Mouse (Mus musculus) thymus, adult 2 months (tissue): ENCODE results near the gene Max. TPM values are rescaled to one million over a fixed set of nuclear protein-coding genes. Genes with fewer than 3 reads are reported as not detected.

ENCODE experiments used
- DNase-seq: peaks from one replicate; pipeline ENCODE4 v3.0.0; 2021
- H3K27ac ChIP-seq: fragments of 200-500 bp; 2 replicates; pipeline ENCODE4 v1.5.1; 2012; ENCODE audit warnings: low read length, control low read depth; ENCODE audit not compliant: control insufficient read depth, insufficient read depth
- H3K27me3 ChIP-seq: fragments of 200-500 bp; 2 replicates; pipeline ENCODE4 v1.6.1; 2012; ENCODE audit warnings: mild to moderate bottlenecking, low read length, moderate library complexity, mixed read lengths; ENCODE audit not compliant: control insufficient read depth, insufficient read depth
- H3K36me3 ChIP-seq: fragments of 200-500 bp; 2 replicates; pipeline ENCODE4 v1.6.1; 2012; ENCODE audit warnings: mild to moderate bottlenecking, low read length, moderate library complexity; ENCODE audit not compliant: control insufficient read depth, insufficient read depth
- H3K4me1 ChIP-seq: fragments of 200-500 bp; replicated peaks from 2 replicates; pipeline ENCODE4 v1.6.1; 2012; ENCODE audit warnings: low read length; ENCODE audit not compliant: control insufficient read depth, insufficient read depth
- H3K4me3 ChIP-seq: fragments of 200-500 bp; 2 replicates; pipeline ENCODE4 v1.5.1; 2012; ENCODE audit warnings: mild to moderate bottlenecking, low read length, control low read depth, moderate library complexity; ENCODE audit not compliant: control insufficient read depth, insufficient read depth
- CTCF ChIP-seq: fragments of 200-500 bp; IDR thresholded peaks from 2 replicates; pipeline ENCODE4 v1.5.1; 2012; ENCODE audit warnings: mild to moderate bottlenecking, control low read depth, low read length, moderate library complexity, borderline replicate concordance; ENCODE audit not compliant: control insufficient read depth, poor library complexity, insufficient read depth; ENCODE audit errors: extremely low read depth
- POLR2A ChIP-seq: fragments of 200-500 bp; IDR thresholded peaks from 2 replicates; pipeline ENCODE4 v1.6.1; 2012; ENCODE audit warnings: mild to moderate bottlenecking, low read length, control low read depth, moderate library complexity; ENCODE audit not compliant: control insufficient read depth, poor library complexity, insufficient read depth; ENCODE audit errors: extremely low read depth
- WGBS: fragments of 180-500 bp; shearing (Covaris S2); methylation state at CpG from one replicate; pipeline ENCODE4 v1.1.7; 2018; 5-methylcytosine and 5-hydroxymethylcytosine counted together
- polyA plus RNA-seq: library from polyadenylated mRNA; depleted of rRNA; stranded (reverse); fragments of >200 nt; gene quantifications from 2 replicates; pipeline ENCODE4 v1.2.3, GENCODE M21; 2012

Max gene
- polyA plus RNA-seq, 1 experiment: 56.1 TPM

- 94% methylated on average over 10 of the region's 10 CpGs for WGBS
- Histone ChIP-seq H3K4me3 (no peak overlapping the region), H3K4me1 (no peaks in the 10 kb centered on the region), H3K27me3 (no peaks in the 10 kb centered on the region), H3K36me3 (no peaks in the 10 kb centered on the region; the same call in 1 of the 2 replicates), H3K27ac (no peak overlapping the region)
- DNase-seq: no peak
- no peak for TF ChIP-seq CTCF
- no peak for TF ChIP-seq POLR2A
These were observed 62.6 kb downstream of the Max start for GRCm38 (mm10) chr12:76899261-76899975.

- Histone ChIP-seq H3K27me3 (no peaks in the 10 kb centered on the region), H3K36me3 (no peaks in the 10 kb centered on the region; the same call in 1 of the 2 replicates)
- no peak for TF ChIP-seq CTCF
- no peak for TF ChIP-seq POLR2A
These were observed 63.9 kb downstream of the Max start for GRCm38 (mm10) chr12:76898141-76898540.

GRCm38 (mm10) chr12:76897006-76897405 is 65.0 kb downstream of the Max start:
- H3K4me3 ChIP-seq: no peak overlapping the region
- no peak for DNase-seq
- H3K36me3 ChIP-seq: no peaks in the 10 kb centered on the region; the same call in 1 of the 2 replicates
- no peaks in the 10 kb centered on the region for H3K4me1 ChIP-seq
- WGBS: 98% methylated on average over 10 of the region's 10 CpGs
- no peak overlapping the region for H3K27ac ChIP-seq
- TF ChIP-seq CTCF: no peak
- no peak for TF ChIP-seq POLR2A
- H3K27me3 ChIP-seq: no peaks in the 10 kb centered on the region

More at GRCm38 (mm10) chr12:76898141-76898540, 63.9 kb downstream of the Max start:
- Histone ChIP-seq H3K4me3 (no peak overlapping the region), H3K27ac (no peak overlapping the region), H3K4me1 (no peaks in the 10 kb centered on the region)
- DNase-seq: no peak

- Histone ChIP-seq H3K36me3 (no peaks in the 10 kb centered on the region; the same call in 1 of the 2 replicates), H3K4me1 (no peaks in the 10 kb centered on the region), H3K4me3 (no peak overlapping the region), H3K27me3 (no peaks in the 10 kb centered on the region), H3K27ac (no peak overlapping the region)
- 98% methylated on average over 4 of the region's 4 CpGs for WGBS
- TF ChIP-seq CTCF (no peak), POLR2A (no peak)
- no peak for DNase-seq
These were observed 65.4 kb downstream of the Max start for GRCm38 (mm10) chr12:76896566-76896965.

GRCm38 (mm10) chr12:76895777-76896176 is 66.2 kb downstream of the Max start:
- H3K4me3 ChIP-seq: no peak overlapping the region
- no peak overlapping the region for H3K27ac ChIP-seq
- H3K27me3 ChIP-seq: no peaks in the 10 kb centered on the region
- no peak for TF ChIP-seq POLR2A
- 87% methylated on average over 7 of the region's 7 CpGs for WGBS
- no peak for DNase-seq
- H3K4me1 ChIP-seq: no peaks in the 10 kb centered on the region
- no peaks in the 10 kb centered on the region; the same call in 1 of the 2 replicates for H3K36me3 ChIP-seq

GRCm38 (mm10) chr12:76894792-76895559 is 67.0 kb downstream of the Max start:
- 95% methylated on average over 10 of the region's 10 CpGs for WGBS
- no peaks in the 10 kb centered on the region; the same call in 1 of the 2 replicates for H3K36me3 ChIP-seq
- no peak overlapping the region for H3K27ac ChIP-seq
- TF ChIP-seq POLR2A (no peak), CTCF (no peak)
- H3K4me3 ChIP-seq: no peak overlapping the region
- H3K27me3 ChIP-seq: no peaks in the 10 kb centered on the region
- no peaks in the 10 kb centered on the region for H3K4me1 ChIP-seq
- no peak for DNase-seq
